Mouse (Mus musculus) midbrain, embryonic 12.5 days (tissue): ENCODE data around the gene Taar6. TPM values are rescaled to one million over a fixed set of nuclear protein-coding genes. Genes with fewer than 3 reads are reported as not detected.

Experiments
- polyA plus RNA-seq: library from polyadenylated mRNA; unstranded; fragments of >200 nt; fragmentation: Nextera tagmentation; extraction: Ambion mirVana; gene quantifications from 2 replicates; pipeline ENCODE4 v1.2.1, GENCODE M21; 2016

Taar6 gene
- polyA plus RNA-seq, 1 experiment from 2014 or later: not detected

Other genes starting within 250 kb of the Taar6 start
- 101 and 104 TPM in 2 replicates for gene Rps12, start 198.4 kb downstream of the Taar6 start, polyA plus RNA-seq
- 16.4 and 18.3 TPM in 2 replicates for gene Slc18b1, start 188.7 kb downstream of the Taar6 start, polyA plus RNA-seq
- not detected in 2 replicates for gene Vnn3, start 134.2 kb downstream of the Taar6 start, polyA plus RNA-seq
- 1.6 and 1.9 TPM in 2 replicates for gene Vnn1, start 91.0 kb downstream of the Taar6 start, polyA plus RNA-seq
- not detected in 2 replicates for gene Taar1, start 65.3 kb downstream of the Taar6 start, polyA plus RNA-seq
- gene Taar2, start 47.1 kb downstream of the Taar6 start, polyA plus RNA-seq: not detected in 2 replicates
- gene Taar3, start 36.1 kb downstream of the Taar6 start, polyA plus RNA-seq: not detected in 2 replicates
- not detected in 2 replicates for gene Taar4, start 25.2 kb downstream of the Taar6 start, polyA plus RNA-seq
- gene Taar5, start 14.9 kb downstream of the Taar6 start, polyA plus RNA-seq: not detected in 2 replicates
- gene Taar7a, start 7.8 kb upstream of the Taar6 start, polyA plus RNA-seq: not detected in 2 replicates
- gene Taar7b, start 14.3 kb upstream of the Taar6 start, polyA plus RNA-seq: not detected in 2 replicates
- not detected in 2 replicates for gene Taar7d, start 41.6 kb upstream of the Taar6 start, polyA plus RNA-seq
- not detected in 2 replicates for gene Taar7e, start 52.0 kb upstream of the Taar6 start, polyA plus RNA-seq
- not detected in 2 replicates for gene Taar7f, start 63.9 kb upstream of the Taar6 start, polyA plus RNA-seq
- not detected in 2 replicates for gene Taar8a, start 90.9 kb upstream of the Taar6 start, polyA plus RNA-seq
- not detected in 2 replicates for gene Taar8b, start 106.6 kb upstream of the Taar6 start, polyA plus RNA-seq
- gene Taar8c, start 116.3 kb upstream of the Taar6 start, polyA plus RNA-seq: not detected in 2 replicates
- gene Taar9, start 123.9 kb upstream of the Taar6 start, polyA plus RNA-seq: not detected in 2 replicates
- gene Stx7, start 163.7 kb upstream of the Taar6 start, polyA plus RNA-seq: 113 and 130 TPM in 2 replicates
- 1.8 and 2.0 TPM in 2 replicates for gene Moxd1, start 237.9 kb upstream of the Taar6 start, polyA plus RNA-seq